Mouse (Mus musculus): ENCODE data around the gene Wwc2.

GRCm38 (mm10) chr8:47948836-47949235 lies 41.9 kb downstream of the Wwc2 start:
- TF ChIP-seq EP300 (IDR thresholded peaks at IDR 0.05; ENCODE audit: low read depth) (no peak), CTCF (IDR thresholded peaks at IDR 0.05; ENCODE audit: low read depth) (no peak)
